Mouse (Mus musculus) lung, embryonic 14.5 days (tissue): Measurements from ENCODE around the gene Ppfibp1. TPM values are rescaled to one million over a fixed set of nuclear protein-coding genes. Genes with fewer than 3 reads are reported as not detected.

ENCODE experiments used
- ATAC-seq: fragments of 200-750 bp; cut with Nextera tagmentation; 2 replicates; pipeline ENCODE4 v1.8.0; 2017; ENCODE audit warnings: mild to moderate bottlenecking, moderate TSS enrichment, moderate library complexity; ENCODE audit not compliant: insufficient read depth
- DNase-seq: peaks from one replicate; pipeline ENCODE4 v3.0.0-alpha.2; 2015
- H3K27ac ChIP-seq: fragments of 300-500 bp; sonication (generic); 2 replicates; pipeline ENCODE4 v1.5.1; 2014; ENCODE audit warnings: low read depth, mild to moderate bottlenecking, moderate library complexity
- H3K27me3 ChIP-seq: fragments of 300-500 bp; sonication (generic); 2 replicates; pipeline ENCODE4 v1.6.1; 2014; ENCODE audit warnings: low read length, control low read depth; ENCODE audit not compliant: insufficient read depth
- H3K36me3 ChIP-seq: fragments of 300-500 bp; sonication (generic); 2 replicates; pipeline ENCODE4 v1.6.1; 2014; ENCODE audit warnings: control low read depth; ENCODE audit not compliant: insufficient read depth
- H3K4me1 ChIP-seq: fragments of 300-500 bp; sonication (generic); 2 replicates; pipeline ENCODE4 v1.6.1; 2014; ENCODE audit warnings: antibody characterized with exemption, control low read depth; ENCODE audit not compliant: insufficient read depth
- H3K4me2 ChIP-seq: fragments of 300-500 bp; sonication (generic); 2 replicates; pipeline ENCODE4 v1.6.1; 2014; ENCODE audit warnings: mild to moderate bottlenecking
- H3K4me3 ChIP-seq: fragments of 300-500 bp; sonication (generic); 2 replicates; pipeline ENCODE4 v1.5.1; 2014; ENCODE audit warnings: low read depth, low read length
- H3K9ac ChIP-seq: fragments of 300-500 bp; sonication (generic); 2 replicates; pipeline ENCODE4 v1.6.1; 2014
- H3K9me3 ChIP-seq: fragments of 300-500 bp; sonication (generic); 2 replicates; pipeline ENCODE4 v1.6.1; 2016; ENCODE audit warnings: low read depth, low read length, control low read depth
- CTCF ChIP-seq: IDR thresholded peaks from 2 replicates; pipeline ENCODE4 v1.5.1; 2016; ENCODE audit warnings: antibody characterized with exemption, low read depth
- whole genome bisulfite sequencing: fragments of 180-500 bp; shearing (Covaris S2); extraction: QIAGEN DNeasy Blood & Tissue Kit; methylation state at CpG from one replicate; pipeline ENCODE4 v1.1.7; 2014; 5-methylcytosine and 5-hydroxymethylcytosine counted together
- polyA plus RNA-seq: library from polyadenylated mRNA; unstranded; fragments of >200 nt; fragmentation: Nextera tagmentation; extraction: Ambion mirVana; gene quantifications from 2 replicates; pipeline ENCODE4 v1.2.1, GENCODE M21; 2014

Ppfibp1 gene
- polyA plus RNA-seq, 1 experiment from 2014 or later = 52.5 TPM

GRCm38 (mm10) chr6:147030096-147030885 lies 142.0 kb downstream of the Ppfibp1 start:
- TF ChIP-seq CTCF = no peak
- no peak overlapping the region for H3K4me3 ChIP-seq
- 87% methylated on average over 15 of the region's 15 CpGs for WGBS
- H3K27ac ChIP-seq = no peak overlapping the region
- H3K4me2 ChIP-seq = no peak overlapping the region
- no peaks in the 10 kb centered on the region for H3K27me3 ChIP-seq
- no peaks in the 10 kb centered on the region for H3K4me1 ChIP-seq
- H3K9me3 ChIP-seq = no peaks in the 10 kb centered on the region
- peaks cover 55% of the 10 kb centered on the region for H3K36me3 ChIP-seq
- no peak overlapping the region for H3K9ac ChIP-seq
- no peak for ATAC-seq
- no peak for DNase-seq

- DNase-seq = no peak
- Histone ChIP-seq H3K27me3 (no peaks in the 10 kb centered on the region), H3K4me2 (no peak within 1 kb of the TSS), H3K36me3 (peaks cover 37% of the 10 kb centered on the region), H3K4me1 (no peaks in the 10 kb centered on the region), H3K27ac (no peak within 1 kb of the TSS), H3K9me3 (no peaks in the 10 kb centered on the region), H3K9ac (no peak within 1 kb of the TSS), H3K4me3 (no peak within 1 kb of the TSS)
- ATAC-seq = no peak
- TF ChIP-seq CTCF = no peak
- WGBS = 64% methylated on average over 13 of the region's 13 CpGs
These were observed 144.1 kb downstream of the Ppfibp1 start, which contains the start of gene Rep15 for GRCm38 (mm10) chr6:147032303-147032925. Gene Rep15 (plus strand): TSS chr6:147032584.

- Histone ChIP-seq H3K9me3 (no peaks in the 10 kb centered on the region), H3K4me3 (peak within 1 kb of the TSS; percentile 97), H3K4me1 (peaks cover 6% of the 10 kb centered on the region; the same call in 1 of the 2 replicates), H3K4me2 (peak within 1 kb of the TSS; percentile 71), H3K36me3 (peaks cover 12% of the 10 kb centered on the region; the same call in 1 of the 2 replicates), H3K9ac (peak within 1 kb of the TSS; percentile 93), H3K27me3 (no peaks in the 10 kb centered on the region), H3K27ac (peak within 1 kb of the TSS; percentile 83)
- ATAC-seq (peak; percentile 99), DNase-seq (peak; percentile 95)
- TF ChIP-seq CTCF = peak; percentile 45
- WGBS = 3% methylated on average over 66 of the region's 66 CpGs
These were observed 154.3 kb downstream of the Ppfibp1 start, which contains the start of gene Mrps35 for GRCm38 (mm10) chr6:147042291-147043290. Gene Mrps35 (plus strand): TSS chr6:147042764.

- Histone ChIP-seq H3K4me1 (peaks cover 6% of the 10 kb centered on the region; the same call in 1 of the 2 replicates), H3K27me3 (no peaks in the 10 kb centered on the region), H3K9me3 (no peaks in the 10 kb centered on the region), H3K27ac (no peak overlapping the region), H3K4me3 (peak overlapping the region; percentile 97), H3K4me2 (peak overlapping the region; percentile 71), H3K9ac (peak overlapping the region; percentile 93), H3K36me3 (peaks cover 23% of the 10 kb centered on the region)
- no peak for DNase-seq
- no peak for ATAC-seq
- WGBS = 37% methylated on average over 7 of the region's 7 CpGs
- no peak for TF ChIP-seq CTCF
These were observed 155.3 kb downstream of the Ppfibp1 start for GRCm38 (mm10) chr6:147043633-147044032.

- Histone ChIP-seq H3K36me3 (peaks cover 70% of the 10 kb centered on the region), H3K4me3 (no peak overlapping the region), H3K27me3 (no peaks in the 10 kb centered on the region), H3K4me1 (peaks cover under 1% of the 10 kb centered on the region; the same call in 1 of the 2 replicates), H3K9ac (no peak overlapping the region), H3K9me3 (no peaks in the 10 kb centered on the region), H3K4me2 (no peak overlapping the region), H3K27ac (no peak overlapping the region)
- no peak for DNase-seq
- WGBS = 92% methylated on average over 13 of the region's 13 CpGs
- no peak for ATAC-seq
- no peak for TF ChIP-seq CTCF
These were observed 161.0 kb downstream of the Ppfibp1 start for GRCm38 (mm10) chr6:147049239-147049805.

GRCm38 (mm10) chr6:147051666-147052065 lies 163.4 kb downstream of the Ppfibp1 start:
- H3K4me1 ChIP-seq = no peaks in the 10 kb centered on the region
- H3K4me3 ChIP-seq = no peak overlapping the region
- no peak overlapping the region for H3K9ac ChIP-seq
- H3K27me3 ChIP-seq = no peaks in the 10 kb centered on the region
- no peak for ATAC-seq
- H3K27ac ChIP-seq = no peak overlapping the region
- no peaks in the 10 kb centered on the region for H3K9me3 ChIP-seq
- H3K36me3 ChIP-seq = peaks cover 83% of the 10 kb centered on the region
- TF ChIP-seq CTCF = no peak
- 94% methylated on average over 8 of the region's 8 CpGs for WGBS
- no peak overlapping the region for H3K4me2 ChIP-seq
- DNase-seq = no peak
